Mouse (Mus musculus) spleen, postnatal 14 days (tissue): ENCODE measurements around the gene Pfkm.

Source experiments
- DNase-seq, 2 experiments: peaks; one replicate each; pipeline ENCODE4 v3.0.0; 2021 to 2022; ENCODE audit warnings: low spot score in 2 of 2

Pfkm gene

DNA sequence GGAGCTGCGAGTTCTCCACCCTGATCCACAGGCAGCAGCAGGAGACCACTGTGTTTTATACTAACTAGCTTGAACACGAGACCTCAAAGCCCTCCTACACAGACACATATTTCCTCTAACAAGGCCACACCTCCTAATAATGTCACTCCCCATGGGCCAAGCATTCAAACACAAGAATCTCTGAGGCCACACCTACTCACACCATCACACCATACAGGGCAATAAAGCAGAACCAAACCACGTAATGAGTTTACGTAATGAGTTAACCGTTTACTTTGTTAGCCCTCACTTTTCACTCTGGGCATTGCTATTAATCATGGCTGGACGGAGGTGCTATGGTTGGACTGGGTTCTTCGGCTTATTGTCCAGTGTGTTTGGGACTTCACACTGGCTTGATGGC, 47.4 kb downstream of the Pfkm start:
- no peak for DNase-seq

DNA sequence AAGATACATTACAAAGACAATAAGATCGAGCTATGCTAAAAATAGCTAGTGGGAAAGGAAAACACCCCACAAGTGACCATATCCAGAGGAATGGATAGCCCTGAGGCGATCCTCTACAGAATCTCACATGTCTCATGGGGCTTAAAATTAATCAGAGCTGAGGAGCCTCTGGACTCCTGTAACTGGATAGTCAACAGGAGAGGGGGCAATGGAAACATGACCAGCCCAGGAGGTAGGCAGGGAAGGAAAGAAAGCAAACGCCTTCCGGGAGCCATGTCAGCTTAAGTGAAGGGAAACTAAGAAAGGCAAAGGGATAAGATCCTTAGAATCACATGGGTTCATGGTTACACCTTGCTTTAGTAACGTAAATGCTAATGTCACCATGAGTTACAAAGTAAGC, 48.4 kb downstream of the Pfkm start:
- no peak for DNase-seq

GRCm38 (mm10) chr15:98142515-98142914, 50.1 kb downstream of the Pfkm start:
- no peak for DNase-seq

DNA sequence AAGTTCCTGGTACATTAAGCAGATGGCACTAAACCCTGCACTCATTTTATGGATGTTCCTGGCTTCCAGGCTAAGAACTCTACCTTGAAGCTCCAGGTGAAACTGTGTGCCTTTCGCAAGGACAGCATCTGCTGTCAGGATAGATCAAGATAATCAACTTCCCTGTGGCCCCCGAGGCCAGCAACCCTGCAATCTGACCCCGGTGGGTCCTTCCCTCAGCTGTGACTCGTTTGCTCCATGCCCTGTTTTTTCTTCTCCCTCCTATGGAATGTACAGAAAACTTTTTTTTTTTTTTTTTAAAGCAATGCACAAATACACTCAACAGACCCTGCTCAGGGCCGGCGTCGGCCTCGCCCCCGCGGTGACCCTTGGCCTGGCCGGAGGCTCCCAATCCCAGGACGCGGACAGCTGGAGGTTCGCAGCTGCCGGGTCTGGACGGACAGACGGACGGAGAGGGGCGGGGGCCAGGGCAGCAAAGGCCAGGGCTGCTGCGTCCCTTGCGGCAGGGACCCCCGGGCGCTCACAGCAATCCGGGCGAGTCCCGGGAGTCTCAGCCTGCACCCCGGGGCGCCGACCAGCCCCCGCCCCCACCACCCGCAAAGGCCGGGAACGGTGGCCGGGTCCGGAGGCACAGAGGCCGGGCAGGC, 52.6 kb downstream of the Pfkm start:
- DNase-seq = peak in 1 of 2 experiments; percentile 19

- peak; percentile 82 to 87 for DNase-seq
Measured at GRCm38 (mm10) chr15:98145559-98146181, 53.3 kb downstream of the Pfkm start.

GRCm38 (mm10) chr15:98148356-98148755, 56.0 kb downstream of the Pfkm start:
- no peak for DNase-seq

- no peak for DNase-seq
Measured at GRCm38 (mm10) chr15:98149166-98149602, 56.8 kb downstream of the Pfkm start.

GRCm38 (mm10) chr15:98152916-98153315, 60.5 kb downstream of the Pfkm start:
- no peak for DNase-seq

GRCm38 (mm10) chr15:98153625-98154024, 61.2 kb downstream of the Pfkm start:
- DNase-seq = no peak

DNA sequence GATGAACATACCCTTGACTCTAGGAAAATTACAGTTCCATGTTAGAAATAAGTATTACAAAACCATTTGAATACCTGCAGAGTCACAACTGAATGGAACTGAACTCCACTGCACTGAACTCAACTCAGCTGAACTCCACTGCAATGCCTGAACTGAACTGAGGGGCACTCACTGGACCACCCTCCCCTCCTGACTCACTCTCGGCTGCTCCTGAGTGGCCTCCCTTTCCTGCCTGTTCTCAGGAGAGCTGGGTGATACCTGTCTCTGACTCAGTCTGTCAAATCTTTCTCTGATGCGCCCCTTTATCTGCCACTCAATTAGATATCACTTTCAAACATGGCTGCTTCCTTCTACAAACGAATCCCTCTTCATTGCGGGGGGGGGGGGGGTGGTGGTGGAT, 61.8 kb downstream of the Pfkm start:
- no peak for DNase-seq

- DNase-seq = no peak
Measured at GRCm38 (mm10) chr15:98154631-98155030, 62.2 kb downstream of the Pfkm start.

DNA sequence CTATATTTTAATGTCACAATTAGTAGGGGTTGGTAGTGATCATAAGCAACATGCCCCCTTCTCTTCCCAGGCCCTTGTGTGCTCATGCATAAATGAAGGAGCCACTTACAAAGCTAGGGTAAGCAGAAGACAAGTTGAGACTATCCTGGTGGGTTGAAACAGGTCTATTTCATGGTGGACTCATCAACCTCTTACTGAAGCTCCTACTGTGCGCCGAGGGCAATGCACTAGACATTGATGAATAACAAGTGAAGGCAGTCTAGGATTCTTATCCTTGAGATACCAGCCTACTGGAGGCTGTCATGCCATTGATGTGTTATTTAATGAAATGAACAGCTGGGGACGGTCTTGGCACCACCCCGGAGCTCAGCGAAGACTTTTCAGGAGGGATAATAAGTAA, 62.9 kb downstream of the Pfkm start:
- no peak for DNase-seq

DNA sequence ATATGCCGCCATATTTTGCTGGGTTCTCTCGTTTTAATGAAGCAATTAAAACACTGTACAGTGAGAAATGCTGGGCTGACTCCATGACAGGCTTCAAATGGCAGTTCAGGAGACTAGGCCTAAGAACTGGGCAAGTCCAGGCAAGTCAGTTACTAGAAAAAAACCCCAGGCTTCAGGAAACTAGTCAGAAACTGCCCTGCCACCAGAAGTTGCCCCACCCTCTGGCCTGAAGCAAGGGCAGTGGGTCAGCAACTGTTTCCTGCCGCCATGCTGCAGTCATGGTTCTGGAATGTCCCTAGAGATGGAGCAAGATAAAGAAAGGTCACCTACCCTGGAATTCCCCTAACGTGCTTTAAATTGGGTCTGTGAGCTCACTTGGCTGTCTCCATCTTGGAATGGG, 63.6 kb downstream of the Pfkm start:
- DNase-seq = no peak

GRCm38 (mm10) chr15:98157253-98157652, 64.9 kb downstream of the Pfkm start:
- DNase-seq = no peak

DNA sequence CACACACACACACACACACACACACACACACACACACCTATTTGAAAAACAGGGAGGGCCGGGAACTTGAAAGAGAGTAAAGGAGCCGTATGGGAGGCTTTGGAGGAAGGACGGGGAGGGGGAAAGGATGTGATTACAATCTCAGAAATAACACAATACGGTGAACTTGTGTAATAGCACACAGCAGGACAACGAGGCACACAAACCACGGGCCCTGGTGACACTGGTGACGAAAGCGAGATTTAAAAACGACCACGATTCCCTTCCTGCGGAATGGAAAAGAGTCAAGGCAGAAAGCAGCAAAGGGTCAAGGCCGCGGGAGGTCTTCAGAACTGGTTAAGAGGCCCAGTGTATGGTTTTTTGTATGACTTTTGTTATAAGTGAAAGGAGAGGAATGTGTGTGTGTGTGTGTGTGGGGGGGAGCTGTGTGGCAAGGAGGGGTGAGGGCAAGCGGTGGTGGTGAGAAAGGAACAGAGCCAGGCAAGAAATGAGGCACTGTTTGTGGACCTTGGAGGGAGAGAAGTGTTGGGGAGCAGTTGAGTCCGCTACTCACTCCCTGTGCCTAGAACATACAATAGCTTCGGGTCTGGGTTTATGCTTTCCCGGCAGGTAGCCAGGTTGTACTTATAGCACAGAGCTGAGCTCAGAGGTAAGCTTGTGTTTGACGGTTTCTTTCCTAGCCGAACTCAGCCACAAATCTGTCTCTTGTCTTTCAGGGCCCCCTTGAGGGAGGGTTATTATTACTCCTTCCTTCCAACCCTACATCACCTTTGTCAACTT, 68.8 kb downstream of the Pfkm start:
- no peak for DNase-seq

GRCm38 (mm10) chr15:98162561-98162960, 70.2 kb downstream of the Pfkm start:
- no peak for DNase-seq

- no peak for DNase-seq
Measured at GRCm38 (mm10) chr15:98165525-98165924, 73.1 kb downstream of the Pfkm start, which contains the start of gene Asb8. Asb8 (minus strand) TSS chr15:98165625.

- no peak for DNase-seq
Measured at GRCm38 (mm10) chr15:98166963-98167644, 74.7 kb downstream of the Pfkm start, which contains the start of gene Ccdc184. Ccdc184 (plus strand) TSS chr15:98167158.

- peak in 1 of 2 experiments; percentile 25 for DNase-seq
Measured at GRCm38 (mm10) chr15:98167645-98168621, 75.5 kb downstream of the Pfkm start.

DNA sequence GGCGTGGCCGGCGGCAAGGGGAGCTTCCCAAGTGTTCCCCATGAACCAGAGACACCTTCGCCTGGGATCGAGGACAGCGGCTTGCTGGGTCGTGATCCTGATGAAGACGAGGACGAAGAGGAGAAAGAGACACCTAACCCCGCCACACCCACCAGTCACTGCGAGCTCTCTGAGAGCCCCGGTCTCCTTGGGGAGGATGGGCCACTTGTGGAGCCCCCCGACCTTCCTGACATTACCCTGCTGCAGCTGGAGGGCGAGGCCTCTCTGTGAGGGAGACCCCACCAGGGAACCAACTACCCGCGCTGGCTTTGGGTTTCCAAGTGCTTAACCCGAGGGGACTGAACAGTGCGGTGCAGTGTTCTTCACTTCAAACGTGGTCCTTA, 76.2 kb downstream of the Pfkm start:
- DNase-seq = no peak

GRCm38 (mm10) chr15:98170365-98170764, 78.0 kb downstream of the Pfkm start:
- DNase-seq = no peak
